Mouse (Mus musculus): ENCODE measurements around the gene Ccdc171.
"Not testable (repeated sequence)": the region's sequence is repeated elsewhere in the genome, so short reads cannot be mapped to it uniquely, and the experiment has no call there.

GRCm38 (mm10) chr4:83568145-83568544 is 42.8 kb downstream of the Ccdc171 start:
- TF ChIP-seq CTCF, EP300 (IDR thresholded peaks at IDR 0.05): not testable (repeated sequence)

Data from lung, postnatal 0 days (tissue).